Mouse (Mus musculus): Measurements from ENCODE around the gene Olfr156. TPM values are rescaled to one million over a fixed set of nuclear protein-coding genes. Genes with fewer than 3 reads are reported as not detected.

Olfr156 gene
- polyA plus RNA-seq (2014; fragmentation: Nextera tagmentation; extraction: Ambion mirVana): not detected in 2 replicates

DNA sequence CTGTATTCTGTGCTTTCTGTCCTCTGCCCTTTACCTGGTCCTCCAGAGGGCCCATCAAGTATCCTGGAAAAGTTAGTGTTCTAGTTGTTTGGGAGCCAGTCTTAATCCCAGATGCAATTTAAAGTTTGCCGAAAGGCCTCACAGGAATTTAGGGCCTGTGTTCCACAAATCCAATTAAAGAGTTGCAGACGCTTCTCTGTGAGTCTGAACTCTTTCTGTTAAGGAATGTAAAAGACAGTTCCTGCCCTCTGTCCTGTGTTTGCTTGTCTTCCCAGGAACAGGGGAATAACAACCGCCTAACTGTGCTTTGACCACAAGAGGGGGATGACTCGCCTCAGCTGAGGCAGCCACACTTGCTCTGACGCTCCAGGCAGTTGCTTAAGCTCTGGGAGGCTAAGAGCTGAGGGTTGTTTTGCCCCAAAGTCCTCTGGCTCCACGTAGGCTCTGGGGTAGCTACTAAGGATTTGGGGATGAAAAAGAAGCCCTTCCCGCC, at the start of gene Olfr156:
Olfr156 (minus strand) TSS at position 51 of the 493 bp plus-strand sequence.
- no peaks in the 10 kb centered on the region for H3K9me3 ChIP-seq (ENCODE audit: control insufficient read depth, low read length)
- no peaks in the 10 kb centered on the region for H3K4me1 ChIP-seq (replicated peaks; ENCODE audit: control insufficient read depth, insufficient read depth, low read length)
- no peak within 1 kb of the TSS for H3K27ac ChIP-seq (ENCODE audit: low read depth, low read length)
- no peak within 1 kb of the TSS for H3K4me2 ChIP-seq (ENCODE audit: low read depth, low read length, severe bottlenecking)
- peak; percentile 55 for DNase-seq (ENCODE audit: low spot score)
- 11% methylated on average over 7 of the region's 7 CpGs for WGBS
- ATAC-seq (replicated peaks; ENCODE audit: low FRiP score): no peak
- no peaks in the 10 kb centered on the region for H3K36me3 ChIP-seq (ENCODE audit: control insufficient read depth, insufficient read depth, low read length)
- no peaks in the 10 kb centered on the region for H3K27me3 ChIP-seq (ENCODE audit: control insufficient read depth, insufficient read depth, low read length)
- H3K4me3 ChIP-seq (ENCODE audit: low read depth, low read length): no peak within 1 kb of the TSS
- H3K9ac ChIP-seq (ENCODE audit: low read length): no peak within 1 kb of the TSS

DNA sequence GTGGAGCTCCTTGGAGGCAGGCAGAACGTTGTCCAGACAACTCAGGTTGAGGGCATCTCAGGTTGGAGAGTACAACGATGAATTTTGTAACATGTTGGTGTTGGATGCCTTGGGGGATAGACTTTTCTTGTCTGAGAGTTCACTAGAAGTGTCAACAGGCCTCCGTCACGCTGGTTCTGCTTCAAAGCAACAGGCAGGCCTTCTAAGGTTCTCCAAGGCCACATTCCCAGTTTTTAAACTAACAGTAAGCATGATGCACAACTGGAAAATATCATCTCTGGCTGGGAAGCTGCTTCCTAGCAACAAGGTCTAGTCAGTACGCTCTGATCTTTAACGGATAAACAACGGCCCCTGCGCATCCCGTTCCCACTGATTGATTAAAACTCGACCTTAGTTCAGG, 46.1 kb upstream of the Olfr156 start:
- Histone ChIP-seq H3K4me1 (replicated peaks; ENCODE audit: control insufficient read depth, insufficient read depth, low read length) (no peaks in the 10 kb centered on the region), H3K9ac (ENCODE audit: low read length) (no peak overlapping the region), H3K27me3 (ENCODE audit: control insufficient read depth, insufficient read depth, low read length) (no peaks in the 10 kb centered on the region), H3K4me2 (ENCODE audit: low read depth, low read length, severe bottlenecking) (no peak overlapping the region), H3K4me3 (ENCODE audit: low read depth, low read length) (no peak overlapping the region), H3K27ac (ENCODE audit: low read depth, low read length) (no peak overlapping the region), H3K9me3 (ENCODE audit: control insufficient read depth, low read length) (no peaks in the 10 kb centered on the region), H3K36me3 (ENCODE audit: control insufficient read depth, insufficient read depth, low read length) (no peaks in the 10 kb centered on the region)
- WGBS: 93% methylated on average over 10 of the region's 10 CpGs
- ATAC-seq (replicated peaks; ENCODE audit: low FRiP score): no peak
- no peak for DNase-seq (ENCODE audit: low spot score)

GRCm38 (mm10) chr4:43863298-43863697, 39.6 kb upstream of the Olfr156 start:
- ATAC-seq (replicated peaks; ENCODE audit: low FRiP score): no peak
- no peaks in the 10 kb centered on the region for H3K36me3 ChIP-seq (ENCODE audit: control insufficient read depth, insufficient read depth, low read length)
- no peak overlapping the region for H3K4me2 ChIP-seq (ENCODE audit: low read depth, low read length, severe bottlenecking)
- no peak overlapping the region for H3K4me3 ChIP-seq (ENCODE audit: low read depth, low read length)
- no peaks in the 10 kb centered on the region for H3K27me3 ChIP-seq (ENCODE audit: control insufficient read depth, insufficient read depth, low read length)
- H3K4me1 ChIP-seq (replicated peaks; ENCODE audit: control insufficient read depth, insufficient read depth, low read length): no peaks in the 10 kb centered on the region
- no peak overlapping the region for H3K9ac ChIP-seq (ENCODE audit: low read length)
- WGBS: 68% methylated on average over 4 of the region's 4 CpGs
- no peak for DNase-seq (ENCODE audit: low spot score)
- H3K27ac ChIP-seq (ENCODE audit: low read depth, low read length): no peak overlapping the region
- no peaks in the 10 kb centered on the region for H3K9me3 ChIP-seq (ENCODE audit: control insufficient read depth, low read length)

DNA sequence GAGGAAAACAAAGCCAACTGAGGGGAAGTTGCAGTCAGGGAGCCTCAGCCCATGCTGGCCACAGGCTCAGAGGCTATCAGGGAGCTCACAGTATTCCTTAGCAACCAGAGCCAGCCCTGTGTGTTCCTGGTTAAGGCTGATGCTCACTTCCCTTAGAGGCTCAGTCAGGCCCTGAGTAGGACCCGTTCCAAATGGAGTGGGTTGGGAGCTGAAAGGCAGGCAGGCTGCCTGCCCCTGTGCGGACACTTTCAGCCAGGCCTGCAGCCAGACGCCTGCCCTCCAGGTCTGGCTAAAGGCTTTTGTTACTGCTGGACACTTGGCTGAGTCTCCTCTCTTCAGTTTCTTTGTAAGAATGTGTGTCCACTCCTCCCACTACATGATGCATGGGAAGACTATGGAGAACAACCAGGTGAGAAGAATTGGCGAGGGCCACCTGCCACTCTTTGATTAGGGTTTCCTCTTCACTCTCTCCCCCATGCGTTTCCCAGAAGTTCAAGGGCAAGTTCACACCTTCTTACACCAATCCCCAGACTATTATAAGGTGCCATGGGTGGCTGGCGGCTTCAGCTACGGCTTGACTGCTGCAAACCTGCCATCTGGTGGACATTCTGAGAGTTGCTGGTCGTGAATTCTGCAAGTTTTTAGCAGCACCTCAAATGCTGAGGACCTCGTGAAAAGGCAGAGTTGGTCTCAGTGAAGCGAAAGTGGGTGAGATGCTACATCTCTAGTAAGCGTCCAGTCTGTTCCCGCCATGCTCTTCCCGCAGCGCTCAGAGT, 37.2 kb upstream of the Olfr156 start:
- WGBS: 18% methylated on average over 14 of the region's 14 CpGs
- DNase-seq (ENCODE audit: low spot score) (peak; percentile 84), ATAC-seq (replicated peaks; ENCODE audit: low FRiP score) (no peak)
- Histone ChIP-seq H3K9ac (ENCODE audit: low read length) (no peak overlapping the region), H3K27ac (ENCODE audit: low read depth, low read length) (no peak overlapping the region), H3K4me1 (replicated peaks; ENCODE audit: control insufficient read depth, insufficient read depth, low read length) (no peaks in the 10 kb centered on the region), H3K4me2 (ENCODE audit: low read depth, low read length, severe bottlenecking) (no peak overlapping the region), H3K9me3 (ENCODE audit: control insufficient read depth, low read length) (no peaks in the 10 kb centered on the region), H3K36me3 (ENCODE audit: control insufficient read depth, insufficient read depth, low read length) (no peaks in the 10 kb centered on the region), H3K27me3 (ENCODE audit: control insufficient read depth, insufficient read depth, low read length) (no peaks in the 10 kb centered on the region), H3K4me3 (ENCODE audit: low read depth, low read length) (no peak overlapping the region)

GRCm38 (mm10) chr4:43859886-43860285, 36.2 kb upstream of the Olfr156 start:
- ATAC-seq (replicated peaks; ENCODE audit: low FRiP score): no peak

DNA sequence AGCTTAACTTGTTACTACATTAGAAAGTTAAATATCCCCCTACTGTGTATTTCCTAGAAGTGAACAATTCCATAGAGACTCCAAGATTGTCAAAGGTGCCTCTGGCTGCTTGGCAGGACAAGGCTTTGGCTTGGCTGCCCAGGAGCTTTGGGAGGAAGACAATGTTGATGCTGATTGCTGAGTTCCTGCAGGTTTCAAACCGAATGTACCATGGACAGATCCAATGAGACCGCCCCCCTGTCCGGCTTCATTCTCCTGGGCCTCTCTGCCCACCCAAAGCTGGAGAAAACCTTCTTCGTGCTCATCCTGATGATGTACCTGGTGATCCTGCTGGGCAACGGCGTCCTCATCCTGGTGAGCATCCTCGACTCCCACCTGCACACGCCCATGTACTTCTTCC, 30.4 kb upstream of the Olfr156 start:
- no peaks in the 10 kb centered on the region for H3K4me1 ChIP-seq (replicated peaks; ENCODE audit: control insufficient read depth, insufficient read depth, low read length)
- no peak for ATAC-seq (replicated peaks; ENCODE audit: low FRiP score)
- no peak overlapping the region for H3K9ac ChIP-seq (ENCODE audit: low read length)
- H3K27me3 ChIP-seq (ENCODE audit: control insufficient read depth, insufficient read depth, low read length): no peaks in the 10 kb centered on the region
- peak; percentile 37 for DNase-seq (ENCODE audit: low spot score)
- H3K4me2 ChIP-seq (ENCODE audit: low read depth, low read length, severe bottlenecking): no peak overlapping the region
- WGBS: 76% methylated on average over 8 of the region's 8 CpGs
- H3K36me3 ChIP-seq (ENCODE audit: control insufficient read depth, insufficient read depth, low read length): no peaks in the 10 kb centered on the region
- H3K4me3 ChIP-seq (ENCODE audit: low read depth, low read length): no peak overlapping the region
- no peaks in the 10 kb centered on the region for H3K9me3 ChIP-seq (ENCODE audit: control insufficient read depth, low read length)
- no peak overlapping the region for H3K27ac ChIP-seq (ENCODE audit: low read depth, low read length)

More at GRCm38 (mm10) chr4:43859886-43860285, 36.2 kb upstream of the Olfr156 start:
- H3K9me3 ChIP-seq (ENCODE audit: control insufficient read depth, low read length): no peaks in the 10 kb centered on the region
- no peaks in the 10 kb centered on the region for H3K4me1 ChIP-seq (replicated peaks; ENCODE audit: control insufficient read depth, insufficient read depth, low read length)
- H3K9ac ChIP-seq (ENCODE audit: low read length): no peak overlapping the region
- 85% methylated on average over 10 of the region's 10 CpGs for WGBS
- no peaks in the 10 kb centered on the region for H3K27me3 ChIP-seq (ENCODE audit: control insufficient read depth, insufficient read depth, low read length)
- no peaks in the 10 kb centered on the region for H3K36me3 ChIP-seq (ENCODE audit: control insufficient read depth, insufficient read depth, low read length)
- H3K4me2 ChIP-seq (ENCODE audit: low read depth, low read length, severe bottlenecking): no peak overlapping the region
- no peak overlapping the region for H3K4me3 ChIP-seq (ENCODE audit: low read depth, low read length)
- no peak for DNase-seq (ENCODE audit: low spot score)
- H3K27ac ChIP-seq (ENCODE audit: low read depth, low read length): no peak overlapping the region

GRCm38 (mm10) chr4:43851265-43851664, 27.6 kb upstream of the Olfr156 start, which contains the start of gene Olfr155:
Olfr155 (plus strand) TSS chr4:43851565.
- 86% methylated on average over 6 of the region's 6 CpGs for WGBS
- ATAC-seq (replicated peaks; ENCODE audit: low FRiP score) (no peak), DNase-seq (ENCODE audit: low spot score) (peak; percentile 8)
- Histone ChIP-seq H3K27me3 (ENCODE audit: control insufficient read depth, insufficient read depth, low read length) (no peaks in the 10 kb centered on the region), H3K4me2 (ENCODE audit: low read depth, low read length, severe bottlenecking) (no peak within 1 kb of the TSS), H3K4me1 (replicated peaks; ENCODE audit: control insufficient read depth, insufficient read depth, low read length) (no peaks in the 10 kb centered on the region), H3K9ac (ENCODE audit: low read length) (no peak within 1 kb of the TSS), H3K4me3 (ENCODE audit: low read depth, low read length) (no peak within 1 kb of the TSS), H3K9me3 (ENCODE audit: control insufficient read depth, low read length) (no peaks in the 10 kb centered on the region), H3K36me3 (ENCODE audit: control insufficient read depth, insufficient read depth, low read length) (no peaks in the 10 kb centered on the region), H3K27ac (ENCODE audit: low read depth, low read length) (no peak within 1 kb of the TSS)

DNA sequence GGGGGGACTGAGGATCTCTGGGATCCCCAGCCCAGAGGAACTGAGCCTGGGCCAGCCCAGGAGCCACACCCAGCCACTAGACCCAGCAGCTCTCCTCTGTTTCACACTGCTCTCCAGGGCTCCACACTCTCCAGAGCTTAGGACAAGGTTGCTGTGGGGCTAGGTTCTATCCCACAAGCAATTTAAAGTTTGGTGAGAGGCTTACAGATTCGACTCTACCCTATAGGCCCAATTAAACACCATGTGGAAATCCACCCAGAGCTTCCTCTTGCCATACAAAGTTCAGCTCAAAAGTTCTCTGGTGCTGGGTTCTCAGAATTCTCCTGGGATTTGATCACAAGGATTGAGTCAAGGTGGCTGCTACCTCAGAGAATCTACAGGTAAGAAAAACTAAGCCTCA, 16.4 kb upstream of the Olfr156 start, which contains the start of gene Olfr157:
Olfr157 (minus strand) TSS at position 101 of the 400 bp plus-strand sequence.
- no peak within 1 kb of the TSS for H3K9ac ChIP-seq (ENCODE audit: low read length)
- no peak within 1 kb of the TSS for H3K27ac ChIP-seq (ENCODE audit: low read depth, low read length)
- H3K36me3 ChIP-seq (ENCODE audit: control insufficient read depth, insufficient read depth, low read length): no peaks in the 10 kb centered on the region
- ATAC-seq (replicated peaks; ENCODE audit: low FRiP score) (no peak), DNase-seq (ENCODE audit: low spot score) (no peak)
- H3K4me1 ChIP-seq (replicated peaks; ENCODE audit: control insufficient read depth, insufficient read depth, low read length): no peaks in the 10 kb centered on the region
- no peaks in the 10 kb centered on the region for H3K27me3 ChIP-seq (ENCODE audit: control insufficient read depth, insufficient read depth, low read length)
- H3K4me3 ChIP-seq (ENCODE audit: low read depth, low read length): no peak within 1 kb of the TSS
- H3K4me2 ChIP-seq (ENCODE audit: low read depth, low read length, severe bottlenecking): no peak within 1 kb of the TSS
- H3K9me3 ChIP-seq (ENCODE audit: control insufficient read depth, low read length): no peaks in the 10 kb centered on the region; the same call in 1 of the 2 replicates
- 67% methylated on average over 1 of the region's 1 CpGs for WGBS
